Mouse (Mus musculus): Measurements from ENCODE around the gene Fam160b1. TPM values are rescaled to one million over a fixed set of nuclear protein-coding genes. Genes with fewer than 3 reads are reported as not detected.

The Fam160b1 gene
- polyA plus RNA-seq, 1 experiment from 2014 or later, result 15.6 TPM

GRCm38 (mm10) chr19:57322491-57322890 lies 38.0 kb upstream of the Fam160b1 start:
- Histone ChIP-seq H3K4me2 (ENCODE audit: low read depth, low read length) (no peak overlapping the region), H3K27ac (ENCODE audit: low read depth, low read length) (no peak overlapping the region), H3K27me3 (ENCODE audit: control insufficient read depth, insufficient read depth, low read length) (no peaks in the 10 kb centered on the region), H3K9me3 (ENCODE audit: control insufficient read depth, low read length) (no peaks in the 10 kb centered on the region), H3K4me3 (ENCODE audit: low read depth, low read length) (no peak overlapping the region), H3K36me3 (ENCODE audit: control insufficient read depth, insufficient read depth, low read length) (no peaks in the 10 kb centered on the region), H3K4me1 (ENCODE audit: control insufficient read depth, insufficient read depth, low read length) (no peaks in the 10 kb centered on the region), H3K9ac (replicated peaks; ENCODE audit: low read depth, low read length) (no peak overlapping the region)
- ATAC-seq (ENCODE audit: low read depth), result no peak
- WGBS, result 70% methylated on average over 4 of the region's 4 CpGs

DNA sequence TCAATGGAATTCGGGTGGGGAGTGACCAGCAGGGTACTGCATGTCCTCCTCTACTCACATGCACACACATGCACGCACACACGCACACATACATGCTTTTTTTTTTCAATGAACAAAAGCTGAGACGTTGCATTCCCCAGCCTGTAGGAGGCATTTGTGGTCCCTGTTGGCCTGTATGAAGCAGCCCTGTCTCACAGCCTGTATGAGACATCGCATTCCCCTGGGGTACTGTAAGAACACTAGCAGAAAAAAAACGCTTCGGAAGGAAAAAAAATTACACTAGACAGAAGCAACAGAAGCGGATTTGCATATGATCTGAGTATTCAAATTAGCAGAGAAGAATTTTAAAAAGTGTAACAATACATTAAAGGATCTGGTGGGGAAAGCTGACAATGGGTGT lies 37.4 kb upstream of the Fam160b1 start:
- ATAC-seq (ENCODE audit: low read depth), result no peak
- H3K36me3 ChIP-seq (ENCODE audit: control insufficient read depth, insufficient read depth, low read length), result no peaks in the 10 kb centered on the region
- no peak overlapping the region for H3K27ac ChIP-seq (ENCODE audit: low read depth, low read length)
- no peaks in the 10 kb centered on the region for H3K27me3 ChIP-seq (ENCODE audit: control insufficient read depth, insufficient read depth, low read length)
- no peaks in the 10 kb centered on the region for H3K9me3 ChIP-seq (ENCODE audit: control insufficient read depth, low read length)
- H3K4me3 ChIP-seq (ENCODE audit: low read depth, low read length), result no peak overlapping the region
- no peak overlapping the region for H3K9ac ChIP-seq (replicated peaks; ENCODE audit: low read depth, low read length)
- WGBS, result 76% methylated on average over 8 of the region's 8 CpGs
- no peak overlapping the region for H3K4me2 ChIP-seq (ENCODE audit: low read depth, low read length)
- H3K4me1 ChIP-seq (ENCODE audit: control insufficient read depth, insufficient read depth, low read length), result no peaks in the 10 kb centered on the region

DNA sequence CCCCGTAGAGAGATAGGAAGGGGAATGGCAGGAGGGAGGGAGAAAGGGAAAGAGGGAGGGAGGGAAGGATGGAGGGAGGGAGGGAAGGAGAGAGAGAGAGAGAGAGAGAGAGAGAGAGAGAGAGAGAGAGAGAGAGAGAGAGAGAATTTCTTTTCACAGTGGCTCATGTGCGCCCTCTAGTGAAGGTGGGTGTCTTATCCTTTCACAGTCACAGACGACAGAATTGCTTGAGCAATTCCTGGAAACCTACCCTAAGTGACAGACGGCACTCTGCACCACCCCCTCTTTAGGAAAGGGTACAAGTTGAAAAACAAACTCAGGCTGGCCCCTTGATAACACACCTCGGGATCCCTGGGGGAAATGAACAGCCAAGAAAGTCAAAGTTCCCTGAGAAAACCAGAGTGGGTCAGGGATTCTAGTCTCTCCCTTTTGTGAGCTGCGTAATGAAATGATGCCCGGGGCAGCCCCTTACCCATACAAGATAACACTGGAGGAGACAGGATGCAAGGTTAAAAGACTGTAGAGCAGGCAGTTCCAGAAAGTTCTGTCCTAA lies 34.7 kb upstream of the Fam160b1 start:
- no peaks in the 10 kb centered on the region for H3K36me3 ChIP-seq (ENCODE audit: control insufficient read depth, insufficient read depth, low read length)
- H3K4me2 ChIP-seq (ENCODE audit: low read depth, low read length), result no peak overlapping the region
- no peaks in the 10 kb centered on the region for H3K9me3 ChIP-seq (ENCODE audit: control insufficient read depth, low read length)
- no peak overlapping the region for H3K9ac ChIP-seq (replicated peaks; ENCODE audit: low read depth, low read length)
- ATAC-seq (ENCODE audit: low read depth), result no peak
- H3K27me3 ChIP-seq (ENCODE audit: control insufficient read depth, insufficient read depth, low read length), result no peaks in the 10 kb centered on the region
- H3K4me3 ChIP-seq (ENCODE audit: low read depth, low read length), result no peak overlapping the region
- H3K4me1 ChIP-seq (ENCODE audit: control insufficient read depth, insufficient read depth, low read length), result no peaks in the 10 kb centered on the region
- WGBS, result 38% methylated on average over 7 of the region's 7 CpGs
- H3K27ac ChIP-seq (ENCODE audit: low read depth, low read length), result no peak overlapping the region

- no peak for ATAC-seq (ENCODE audit: low read depth)
- Histone ChIP-seq H3K4me2 (ENCODE audit: low read depth, low read length) (no peak overlapping the region), H3K27ac (ENCODE audit: low read depth, low read length) (no peak overlapping the region), H3K9ac (replicated peaks; ENCODE audit: low read depth, low read length) (no peak overlapping the region), H3K9me3 (ENCODE audit: control insufficient read depth, low read length) (no peaks in the 10 kb centered on the region), H3K27me3 (ENCODE audit: control insufficient read depth, insufficient read depth, low read length) (no peaks in the 10 kb centered on the region), H3K4me3 (ENCODE audit: low read depth, low read length) (no peak overlapping the region), H3K4me1 (ENCODE audit: control insufficient read depth, insufficient read depth, low read length) (no peaks in the 10 kb centered on the region), H3K36me3 (ENCODE audit: control insufficient read depth, insufficient read depth, low read length) (no peaks in the 10 kb centered on the region)
Measured at GRCm38 (mm10) chr19:57327679-57328078, 32.8 kb upstream of the Fam160b1 start.

GRCm38 (mm10) chr19:57328269-57328668 lies 32.2 kb upstream of the Fam160b1 start:
- no peaks in the 10 kb centered on the region for H3K4me1 ChIP-seq (ENCODE audit: control insufficient read depth, insufficient read depth, low read length)
- 97% methylated on average over 7 of the region's 7 CpGs for WGBS
- H3K9ac ChIP-seq (replicated peaks; ENCODE audit: low read depth, low read length), result no peak overlapping the region
- ATAC-seq (ENCODE audit: low read depth), result no peak
- no peak overlapping the region for H3K4me3 ChIP-seq (ENCODE audit: low read depth, low read length)
- H3K27ac ChIP-seq (ENCODE audit: low read depth, low read length), result no peak overlapping the region
- no peaks in the 10 kb centered on the region for H3K36me3 ChIP-seq (ENCODE audit: control insufficient read depth, insufficient read depth, low read length)
- no peaks in the 10 kb centered on the region for H3K27me3 ChIP-seq (ENCODE audit: control insufficient read depth, insufficient read depth, low read length)
- no peaks in the 10 kb centered on the region for H3K9me3 ChIP-seq (ENCODE audit: control insufficient read depth, low read length)
- H3K4me2 ChIP-seq (ENCODE audit: low read depth, low read length), result no peak overlapping the region

GRCm38 (mm10) chr19:57328792-57329191 lies 31.7 kb upstream of the Fam160b1 start:
- WGBS, result 62% methylated on average over 12 of the region's 12 CpGs
- H3K36me3 ChIP-seq (ENCODE audit: control insufficient read depth, insufficient read depth, low read length), result no peaks in the 10 kb centered on the region
- H3K9me3 ChIP-seq (ENCODE audit: control insufficient read depth, low read length), result no peaks in the 10 kb centered on the region
- no peaks in the 10 kb centered on the region for H3K4me1 ChIP-seq (ENCODE audit: control insufficient read depth, insufficient read depth, low read length)
- H3K9ac ChIP-seq (replicated peaks; ENCODE audit: low read depth, low read length), result no peak overlapping the region
- no peak overlapping the region for H3K4me3 ChIP-seq (ENCODE audit: low read depth, low read length)
- no peak for ATAC-seq (ENCODE audit: low read depth)
- H3K4me2 ChIP-seq (ENCODE audit: low read depth, low read length), result no peak overlapping the region
- H3K27me3 ChIP-seq (ENCODE audit: control insufficient read depth, insufficient read depth, low read length), result no peaks in the 10 kb centered on the region
- no peak overlapping the region for H3K27ac ChIP-seq (ENCODE audit: low read depth, low read length)

- Histone ChIP-seq H3K27me3 (ENCODE audit: control insufficient read depth, insufficient read depth, low read length) (no peaks in the 10 kb centered on the region), H3K36me3 (ENCODE audit: control insufficient read depth, insufficient read depth, low read length) (no peaks in the 10 kb centered on the region), H3K9me3 (ENCODE audit: control insufficient read depth, low read length) (no peaks in the 10 kb centered on the region), H3K27ac (ENCODE audit: low read depth, low read length) (no peak overlapping the region), H3K9ac (replicated peaks; ENCODE audit: low read depth, low read length) (no peak overlapping the region), H3K4me2 (ENCODE audit: low read depth, low read length) (no peak overlapping the region), H3K4me3 (ENCODE audit: low read depth, low read length) (no peak overlapping the region), H3K4me1 (ENCODE audit: control insufficient read depth, insufficient read depth, low read length) (no peaks in the 10 kb centered on the region)
- WGBS, result 83% methylated on average over 11 of the region's 11 CpGs
- ATAC-seq (ENCODE audit: low read depth), result no peak
Measured at GRCm38 (mm10) chr19:57330309-57330708, 30.2 kb upstream of the Fam160b1 start.

GRCm38 (mm10) chr19:57331237-57331636 lies 29.2 kb upstream of the Fam160b1 start:
- no peaks in the 10 kb centered on the region for H3K36me3 ChIP-seq (ENCODE audit: control insufficient read depth, insufficient read depth, low read length)
- H3K27me3 ChIP-seq (ENCODE audit: control insufficient read depth, insufficient read depth, low read length), result no peaks in the 10 kb centered on the region
- no peak overlapping the region for H3K4me2 ChIP-seq (ENCODE audit: low read depth, low read length)
- H3K9ac ChIP-seq (replicated peaks; ENCODE audit: low read depth, low read length), result no peak overlapping the region
- H3K9me3 ChIP-seq (ENCODE audit: control insufficient read depth, low read length), result no peaks in the 10 kb centered on the region
- ATAC-seq (ENCODE audit: low read depth), result no peak
- no peak overlapping the region for H3K4me3 ChIP-seq (ENCODE audit: low read depth, low read length)
- H3K4me1 ChIP-seq (ENCODE audit: control insufficient read depth, insufficient read depth, low read length), result no peaks in the 10 kb centered on the region
- 86% methylated on average over 6 of the region's 6 CpGs for WGBS
- H3K27ac ChIP-seq (ENCODE audit: low read depth, low read length), result no peak overlapping the region

DNA sequence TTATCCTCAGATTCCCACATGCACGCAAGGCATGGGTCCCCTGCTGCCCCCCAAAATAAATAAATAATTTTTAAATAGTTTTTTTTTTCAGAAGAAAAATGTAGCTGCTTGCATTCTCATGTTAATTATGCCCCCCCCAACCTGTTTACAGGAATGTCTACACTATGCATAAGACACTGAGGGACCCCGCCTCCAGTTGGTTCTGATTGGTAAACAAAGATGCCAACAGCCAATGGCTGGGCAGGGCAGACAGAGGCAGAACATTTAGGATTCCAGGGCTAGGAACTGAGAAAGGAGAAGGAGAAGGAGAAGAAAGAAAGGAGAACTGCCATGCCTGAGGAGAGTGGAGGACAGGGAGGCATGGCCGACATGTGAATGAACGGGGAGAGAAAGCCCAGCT lies 27.1 kb upstream of the Fam160b1 start:
- Histone ChIP-seq H3K4me2 (ENCODE audit: low read depth, low read length) (no peak overlapping the region), H3K36me3 (ENCODE audit: control insufficient read depth, insufficient read depth, low read length) (no peaks in the 10 kb centered on the region), H3K27me3 (ENCODE audit: control insufficient read depth, insufficient read depth, low read length) (no peaks in the 10 kb centered on the region), H3K27ac (ENCODE audit: low read depth, low read length) (no peak overlapping the region), H3K9ac (replicated peaks; ENCODE audit: low read depth, low read length) (no peak overlapping the region), H3K4me3 (ENCODE audit: low read depth, low read length) (no peak overlapping the region), H3K4me1 (ENCODE audit: control insufficient read depth, insufficient read depth, low read length) (no peaks in the 10 kb centered on the region), H3K9me3 (ENCODE audit: control insufficient read depth, low read length) (no peaks in the 10 kb centered on the region)
- no peak for ATAC-seq (ENCODE audit: low read depth)
- WGBS, result 84% methylated on average over 4 of the region's 4 CpGs

- 49% methylated on average over 8 of the region's 8 CpGs for WGBS
- no peaks in the 10 kb centered on the region for H3K4me1 ChIP-seq (ENCODE audit: control insufficient read depth, insufficient read depth, low read length)
- no peak for ATAC-seq (ENCODE audit: low read depth)
- H3K9ac ChIP-seq (replicated peaks; ENCODE audit: low read depth, low read length), result no peak overlapping the region
- no peak overlapping the region for H3K4me3 ChIP-seq (ENCODE audit: low read depth, low read length)
- no peaks in the 10 kb centered on the region for H3K27me3 ChIP-seq (ENCODE audit: control insufficient read depth, insufficient read depth, low read length)
- no peaks in the 10 kb centered on the region for H3K9me3 ChIP-seq (ENCODE audit: control insufficient read depth, low read length)
- H3K36me3 ChIP-seq (ENCODE audit: control insufficient read depth, insufficient read depth, low read length), result no peaks in the 10 kb centered on the region
- H3K27ac ChIP-seq (ENCODE audit: low read depth, low read length), result no peak overlapping the region
- H3K4me2 ChIP-seq (ENCODE audit: low read depth, low read length), result no peak overlapping the region
Measured at GRCm38 (mm10) chr19:57335135-57335534, 25.3 kb upstream of the Fam160b1 start.

Measured in neural tube, embryonic 14.5 days (tissue).